Mouse (Mus musculus) layer of hippocampus, adult 9-10 months (tissue): ENCODE measurements around the gene Cc2d2b.

ENCODE experiments used
- DNase-seq: peaks from one replicate; pipeline ENCODE4 v3.0.0; 2022; ENCODE audit warnings: low spot score

Cc2d2b gene

DNA sequence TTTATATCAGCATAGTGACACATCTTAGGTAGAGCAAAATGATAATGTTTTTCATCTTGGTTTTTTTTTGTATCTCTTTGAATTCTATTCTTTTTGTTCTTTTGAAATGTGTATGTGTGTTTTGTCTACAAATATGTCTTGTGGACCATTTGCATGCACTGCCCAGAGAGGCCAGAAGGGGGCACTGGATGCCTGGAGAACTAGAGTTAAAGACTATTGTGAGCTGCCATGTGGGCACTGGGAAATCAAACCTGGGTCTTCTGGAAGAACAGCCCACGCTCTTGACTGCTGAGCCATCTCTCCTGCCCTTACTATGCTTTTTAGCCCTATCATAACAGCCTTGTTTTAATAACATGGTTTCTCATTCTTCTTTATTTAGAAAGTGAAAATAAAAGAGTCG, 5.8 kb downstream of the Cc2d2b start:
- no peak for DNase-seq

DNA sequence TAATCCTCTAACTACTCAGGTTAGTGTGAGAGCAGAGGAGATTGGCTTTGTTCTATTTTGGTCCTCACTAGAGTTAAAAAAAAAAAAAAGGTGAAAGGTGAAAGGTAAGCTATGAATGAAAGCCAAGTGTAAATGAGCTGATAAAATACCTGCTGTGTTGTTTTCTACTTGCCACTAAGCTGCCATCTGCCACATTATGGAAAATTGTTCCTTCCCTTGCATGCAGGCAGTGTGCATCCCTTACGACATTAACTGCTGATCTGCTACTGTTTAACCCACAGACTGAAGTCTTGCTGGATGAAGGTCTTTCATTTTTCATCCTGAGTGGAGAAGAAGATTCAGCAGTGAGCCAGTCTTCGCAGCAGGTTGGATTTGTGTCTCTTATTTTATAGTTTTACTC, 11.5 kb downstream of the Cc2d2b start:
- no peak for DNase-seq

DNA sequence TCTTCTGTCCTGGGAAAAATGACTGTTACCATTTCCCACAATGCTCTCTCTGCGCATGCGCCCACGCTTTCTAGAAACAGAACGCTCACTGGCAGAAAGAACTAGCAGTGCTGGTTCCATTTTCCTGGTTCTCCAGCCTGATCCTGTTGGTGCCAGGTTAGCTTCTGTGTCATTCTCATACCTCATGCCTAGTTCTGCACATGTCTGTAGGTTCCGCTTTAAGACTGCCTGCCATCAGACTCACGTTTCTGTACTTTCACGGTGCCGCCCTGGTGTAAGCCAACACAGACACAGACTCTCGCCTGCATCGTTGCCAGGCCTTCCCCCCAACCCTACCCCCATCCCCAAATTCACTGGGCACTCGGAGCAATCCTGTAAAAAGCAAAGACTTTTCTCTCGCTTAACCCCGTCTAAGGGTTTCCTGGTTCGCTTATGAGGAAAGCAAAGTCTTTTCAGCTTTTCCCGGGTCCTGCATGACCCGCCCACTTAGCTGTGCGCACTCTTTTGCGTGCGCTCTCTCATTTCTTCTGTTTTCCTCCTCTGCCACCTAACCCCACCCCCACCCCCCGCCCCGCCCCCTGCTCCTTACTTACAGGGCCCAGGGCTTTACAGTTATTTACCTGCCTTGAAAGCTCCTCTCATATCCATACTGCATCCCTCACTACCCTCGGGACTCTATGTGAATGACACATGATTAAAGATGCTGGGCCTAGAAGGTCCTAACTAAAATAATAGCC, 13.6 kb downstream of the Cc2d2b start:
- DNase-seq: peak; percentile 44

DNA sequence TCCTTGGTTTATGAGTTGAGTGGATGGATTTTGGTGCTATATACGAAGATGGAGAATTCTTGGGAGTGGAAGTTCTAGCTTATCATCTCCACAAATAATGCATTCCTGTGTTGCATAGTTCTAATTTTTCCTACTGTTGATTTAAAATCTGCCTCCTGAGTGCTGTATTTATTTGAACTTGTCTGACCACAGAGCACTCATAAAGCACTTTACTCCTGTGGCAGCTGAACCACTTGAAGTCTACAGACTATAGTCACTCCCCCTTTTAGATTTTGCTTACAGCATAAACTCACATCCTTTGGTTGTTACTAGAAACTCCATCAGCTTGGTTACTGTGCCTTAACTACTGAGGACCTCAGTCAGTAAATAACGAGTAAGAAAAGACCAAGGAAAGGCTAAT, 18.6 kb downstream of the Cc2d2b start:
- no peak for DNase-seq

DNA sequence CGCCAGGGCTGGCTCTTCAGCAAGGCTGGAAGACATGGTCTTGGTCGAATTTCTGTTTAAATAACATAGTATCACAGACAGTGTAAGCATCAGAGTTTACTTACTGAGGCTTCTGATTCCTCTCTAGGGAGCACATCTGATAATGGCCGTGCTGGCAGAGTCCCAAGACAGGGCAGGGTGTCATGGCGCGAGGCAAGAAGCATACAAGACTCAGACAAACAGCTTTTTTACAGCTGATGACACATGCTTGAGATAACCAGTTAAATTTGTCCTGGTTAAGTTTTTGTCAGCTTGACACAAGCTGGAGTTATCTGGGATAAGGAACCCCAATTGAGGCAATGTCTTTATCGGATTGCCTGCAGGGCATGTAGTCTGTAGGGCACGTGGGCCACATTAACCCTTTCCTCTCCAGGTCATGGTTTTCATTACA, 20.8 kb downstream of the Cc2d2b start:
- no peak for DNase-seq

DNA sequence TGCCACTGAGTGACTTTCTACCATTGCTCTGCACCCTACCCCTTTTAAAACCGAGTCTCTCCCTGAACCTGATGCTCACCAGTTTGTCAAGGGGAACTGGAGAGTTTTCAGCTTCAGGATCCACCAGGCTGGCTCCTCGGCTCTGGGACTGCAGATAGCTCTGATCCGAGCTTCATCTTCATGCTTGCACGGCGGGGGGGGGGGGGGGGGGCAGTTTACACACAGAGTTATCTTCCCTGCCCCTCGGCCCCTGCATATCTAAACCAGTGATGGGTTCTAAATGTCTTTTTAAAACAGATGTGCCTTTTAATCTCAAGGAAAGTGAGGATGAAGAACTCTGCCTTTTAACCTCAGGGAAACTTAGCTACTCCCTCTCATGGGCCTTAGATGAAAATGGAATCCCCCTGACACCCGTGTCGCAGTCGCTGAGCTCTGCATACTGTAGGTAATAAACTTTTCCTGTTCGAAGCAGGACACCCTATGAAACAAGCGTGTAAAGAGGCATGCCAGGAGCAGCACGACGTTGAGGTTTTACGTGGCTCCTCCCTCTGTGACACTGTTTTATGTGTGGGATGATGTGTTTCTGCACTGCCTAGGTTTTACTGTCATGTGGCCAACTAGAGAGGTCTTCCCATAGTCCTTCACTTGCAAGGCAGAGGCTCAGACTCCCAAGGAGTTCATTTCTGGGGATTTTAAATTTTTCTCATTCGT, 39.6 kb downstream of the Cc2d2b start:
- DNase-seq: no peak

DNA sequence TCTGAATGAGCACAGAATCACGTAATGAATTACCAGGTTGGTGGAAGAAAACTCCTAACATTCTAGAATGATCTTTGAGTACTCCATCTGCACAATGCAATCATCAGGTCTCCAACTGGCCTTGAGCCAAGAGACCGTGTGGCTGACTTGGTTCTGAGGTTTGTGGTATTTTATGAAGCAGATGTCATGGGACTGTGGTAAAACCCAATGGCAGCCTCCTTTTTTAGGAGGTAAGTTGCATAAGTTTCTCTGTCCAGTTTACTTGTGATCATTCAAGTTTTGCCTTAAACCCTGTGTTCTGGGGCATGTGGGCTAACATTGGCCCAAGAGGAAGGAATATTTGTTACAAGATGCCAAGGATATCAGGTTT, 40.1 kb downstream of the Cc2d2b start:
- DNase-seq: no peak

DNA sequence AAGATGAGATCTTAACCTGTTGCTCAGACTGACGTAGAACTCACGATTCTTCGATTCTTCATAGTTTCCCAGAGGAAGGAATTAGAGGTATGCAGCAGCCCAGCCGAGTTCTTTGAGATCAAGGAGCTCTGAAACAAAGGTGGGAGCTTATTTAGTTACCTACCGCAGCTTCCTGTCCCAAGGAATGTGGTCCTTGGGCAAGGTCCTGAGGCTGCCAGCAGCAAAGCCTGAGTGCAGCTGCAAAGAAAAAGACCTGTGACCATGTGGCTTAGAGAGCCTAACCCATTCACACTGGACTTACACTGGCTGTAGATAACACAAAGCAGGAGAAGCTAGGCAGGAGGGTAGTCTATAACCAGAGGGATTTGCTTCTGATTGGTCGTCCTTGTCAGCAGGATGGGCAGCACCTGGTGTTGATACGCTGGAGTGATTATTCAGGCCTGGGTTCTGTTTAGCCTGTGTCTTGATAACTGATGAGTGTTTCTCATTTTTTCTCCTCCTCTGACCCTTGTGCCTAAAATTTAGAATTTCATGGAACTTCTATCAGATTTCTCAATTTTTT, 56.7 kb downstream of the Cc2d2b start:
- no peak for DNase-seq

DNA sequence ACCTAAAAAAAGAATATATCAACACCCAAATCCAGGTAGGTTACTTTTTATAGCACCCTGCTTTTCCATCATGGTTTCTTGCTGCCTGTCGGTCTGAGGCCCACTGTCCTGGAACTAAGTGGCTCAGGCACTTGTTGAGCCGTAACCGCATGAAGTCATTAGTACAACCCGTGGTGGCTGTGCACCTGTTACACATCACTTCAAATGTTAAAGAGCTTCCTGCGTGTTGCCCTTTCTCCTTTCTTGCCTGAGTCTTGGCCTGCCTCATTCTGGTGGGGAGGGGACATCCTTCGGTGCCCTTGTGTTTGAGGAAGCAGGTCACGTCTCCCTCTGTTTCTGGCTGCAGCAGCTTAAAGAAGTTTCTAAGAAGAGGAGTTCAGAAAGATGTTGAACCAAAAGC, 61.3 kb downstream of the Cc2d2b start:
- no peak for DNase-seq

DNA sequence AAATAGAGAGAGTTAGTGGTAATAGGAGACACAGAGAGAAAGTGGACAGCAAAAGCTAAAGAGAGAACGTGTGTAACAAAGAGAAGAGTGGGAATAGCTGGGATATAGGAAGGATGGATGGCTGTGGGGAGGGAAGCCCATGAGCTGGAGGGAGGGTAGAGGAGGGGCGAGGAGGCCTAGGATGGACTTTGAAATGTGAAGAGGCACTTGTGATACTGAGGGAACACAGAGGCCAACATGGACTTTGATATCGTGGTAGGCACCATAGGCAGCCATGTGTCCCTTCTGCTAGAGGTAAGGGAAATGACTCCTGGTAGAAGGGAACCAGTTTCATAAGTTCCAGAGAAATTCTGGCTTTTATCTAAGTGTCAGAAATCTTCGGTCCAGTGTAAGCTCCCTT, 63.3 kb downstream of the Cc2d2b start:
- no peak for DNase-seq

DNA sequence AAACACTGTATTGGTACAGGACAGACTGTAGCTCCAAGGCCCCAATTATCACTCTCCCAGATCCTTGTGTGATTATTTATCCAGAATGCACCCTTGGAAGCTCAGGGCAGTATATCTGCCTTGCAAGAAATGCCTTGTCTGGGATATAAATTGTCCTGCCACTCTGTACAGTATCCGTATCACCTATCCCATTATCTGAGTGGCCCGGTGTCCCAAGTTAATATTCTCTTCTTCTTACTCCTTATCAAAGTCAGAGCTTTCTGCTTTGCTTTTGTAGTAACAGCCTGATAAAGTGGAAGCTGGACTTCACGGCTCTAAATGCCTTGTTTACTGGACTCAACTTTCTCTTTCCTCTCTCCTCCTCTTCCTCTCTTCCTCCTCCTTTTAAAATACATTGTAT, 64.2 kb downstream of the Cc2d2b start:
- DNase-seq: no peak

DNA sequence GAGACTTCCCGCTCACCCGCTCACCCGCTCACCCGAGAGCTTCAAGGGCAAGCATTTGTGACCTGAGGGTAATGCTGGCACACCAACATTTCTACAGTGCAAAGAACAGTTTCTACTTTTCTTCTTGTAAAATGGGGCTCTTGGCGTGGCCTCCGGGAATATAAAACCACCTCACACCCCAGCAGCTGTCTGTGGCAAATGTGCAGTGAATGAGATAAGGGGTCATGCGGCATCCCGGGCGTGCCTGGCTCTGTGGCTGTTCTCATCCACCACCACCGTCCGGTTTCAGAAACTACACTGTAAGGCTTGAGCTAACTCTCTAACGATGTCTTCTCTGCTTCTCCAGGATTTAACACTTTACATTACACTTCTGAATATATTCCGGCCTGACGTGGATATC, 64.8 kb downstream of the Cc2d2b start:
- DNase-seq: no peak

DNA sequence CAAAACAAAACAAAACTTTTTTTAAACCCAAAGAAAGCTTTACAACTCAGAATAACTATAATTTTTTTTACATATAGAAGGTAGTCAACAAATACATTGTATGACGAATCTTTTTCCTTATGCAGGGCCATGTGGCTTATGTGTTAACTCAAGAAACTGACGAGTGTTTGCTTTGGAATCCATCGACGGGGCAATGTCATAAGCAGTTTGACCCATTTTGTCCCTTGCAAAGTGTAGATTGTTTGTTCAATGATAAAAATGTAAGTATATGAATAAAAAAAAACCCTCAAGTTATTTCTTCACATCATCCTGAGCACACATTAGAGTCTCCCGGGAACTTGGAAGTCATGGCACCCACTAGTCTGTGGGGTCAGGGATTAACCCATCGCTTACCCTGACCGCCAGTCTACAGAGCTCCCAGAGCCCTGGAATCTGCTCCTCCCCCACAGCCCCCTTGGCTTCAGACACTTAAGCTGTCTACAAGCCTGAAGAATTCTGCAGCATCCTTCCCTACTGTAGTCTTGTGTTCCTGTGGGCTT, 67.2 kb downstream of the Cc2d2b start:
- DNase-seq: no peak

DNA sequence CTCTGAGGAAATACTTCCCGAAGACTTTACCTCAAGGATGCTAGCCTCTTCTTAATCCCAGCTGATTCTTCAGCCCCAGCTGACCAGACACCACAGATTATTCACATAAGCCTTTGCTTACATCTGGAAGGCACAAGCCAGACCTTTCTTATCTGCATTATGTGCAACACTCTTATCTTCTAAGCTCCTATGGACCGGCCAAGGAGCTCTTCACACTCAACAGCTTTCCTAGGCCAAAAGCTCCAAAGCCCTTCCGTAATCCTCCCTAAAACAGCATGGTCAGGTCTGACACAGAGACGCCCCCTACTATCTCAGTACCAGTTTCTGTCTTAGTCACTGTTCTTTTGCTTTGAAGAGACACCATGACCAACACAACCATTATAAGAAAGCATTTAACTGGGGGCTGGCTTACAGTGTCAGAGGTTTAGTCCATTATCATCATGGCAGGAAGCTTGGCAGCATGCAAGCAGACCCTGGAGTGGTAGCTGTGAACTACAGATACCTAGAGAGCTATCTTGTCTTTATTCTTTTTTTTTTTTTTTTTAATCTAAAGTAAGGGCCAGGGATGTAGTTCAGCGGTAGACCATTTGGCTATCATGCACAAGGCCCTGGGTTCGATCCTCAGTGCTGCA, 69.5 kb downstream of the Cc2d2b start:
- DNase-seq: no peak

DNA sequence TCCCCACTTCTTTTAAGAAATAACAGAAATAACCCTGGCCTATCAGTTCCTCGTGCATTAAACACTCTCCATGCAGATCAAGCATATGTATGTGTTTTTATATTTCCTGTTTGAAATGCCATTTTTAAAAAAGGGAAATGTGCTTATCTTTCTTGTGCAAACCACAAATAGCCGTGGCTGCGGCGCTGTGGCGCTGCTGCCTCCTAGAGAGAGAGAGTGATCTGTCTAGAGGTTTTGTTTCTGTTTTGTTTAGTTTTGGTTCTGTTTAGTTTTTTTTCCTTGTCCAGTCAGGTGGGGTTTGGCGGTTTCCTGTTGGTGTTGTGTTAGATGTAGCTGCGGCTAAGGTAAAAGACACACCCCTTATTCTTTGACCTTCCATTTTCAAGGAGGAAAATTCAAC, 70.2 kb downstream of the Cc2d2b start:
- DNase-seq: no peak

DNA sequence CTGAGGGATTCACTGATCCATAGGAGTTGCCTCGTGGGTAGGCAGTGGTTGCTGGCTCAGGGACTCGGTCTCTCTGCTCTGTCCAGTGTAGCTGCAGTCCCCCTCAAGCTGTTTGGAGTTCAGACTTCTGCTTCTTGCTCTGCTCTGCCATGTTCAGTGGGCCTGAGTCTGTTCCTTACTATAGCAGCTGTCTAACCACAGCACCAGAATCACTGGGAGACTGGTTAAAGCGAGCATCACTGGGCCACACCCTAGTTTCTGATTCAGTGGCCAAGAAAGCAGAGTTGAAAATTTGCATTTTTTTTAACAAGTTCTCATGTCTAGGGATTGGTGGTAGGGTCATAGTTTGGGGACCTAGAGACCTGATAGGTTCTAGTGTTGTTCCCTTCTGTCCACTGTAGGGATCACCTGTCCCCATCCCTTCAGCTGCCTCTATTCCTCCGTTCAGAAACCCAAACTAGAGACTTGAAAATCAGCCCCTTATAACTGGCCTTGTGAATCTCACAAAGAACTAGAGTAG, 72.8 kb downstream of the Cc2d2b start:
- no peak for DNase-seq

DNA sequence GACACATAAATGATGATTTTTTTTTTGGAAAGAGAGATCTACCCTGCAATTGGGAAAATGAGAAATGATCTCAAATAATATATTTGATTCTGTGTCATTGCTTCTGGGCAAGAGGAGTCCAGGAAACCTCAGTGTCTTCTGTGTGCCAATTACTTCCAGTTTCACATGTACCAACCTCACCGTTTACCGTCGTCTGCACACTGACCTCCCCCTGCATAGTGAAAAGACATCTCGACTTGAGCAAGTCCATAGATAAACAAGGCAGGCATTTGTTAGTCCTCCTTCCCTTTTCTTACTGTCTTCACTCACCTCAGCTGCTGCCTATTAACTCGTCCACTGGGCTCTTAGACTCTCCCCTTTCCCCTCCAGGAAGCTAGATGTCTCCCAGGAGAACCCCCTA, 77.1 kb downstream of the Cc2d2b start:
- no peak for DNase-seq

DNA sequence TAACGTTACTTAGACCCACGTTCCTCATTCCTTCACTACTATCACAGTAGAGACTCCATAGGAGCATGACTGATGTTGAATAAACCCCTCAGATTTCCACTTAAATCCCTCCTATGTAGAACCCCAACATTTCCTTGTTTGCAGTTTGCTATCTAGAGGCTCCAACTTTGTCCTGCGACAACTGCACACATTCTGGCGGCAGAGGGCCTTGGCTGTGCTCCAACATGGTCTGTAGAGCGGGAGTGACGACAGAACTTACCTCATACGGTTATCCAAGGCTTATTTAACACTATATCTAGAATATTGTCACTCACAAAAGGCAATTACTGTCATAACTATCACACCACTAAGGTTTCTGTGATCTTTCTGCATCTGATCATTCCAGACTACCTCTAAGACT, 78.2 kb downstream of the Cc2d2b start:
- no peak for DNase-seq

DNA sequence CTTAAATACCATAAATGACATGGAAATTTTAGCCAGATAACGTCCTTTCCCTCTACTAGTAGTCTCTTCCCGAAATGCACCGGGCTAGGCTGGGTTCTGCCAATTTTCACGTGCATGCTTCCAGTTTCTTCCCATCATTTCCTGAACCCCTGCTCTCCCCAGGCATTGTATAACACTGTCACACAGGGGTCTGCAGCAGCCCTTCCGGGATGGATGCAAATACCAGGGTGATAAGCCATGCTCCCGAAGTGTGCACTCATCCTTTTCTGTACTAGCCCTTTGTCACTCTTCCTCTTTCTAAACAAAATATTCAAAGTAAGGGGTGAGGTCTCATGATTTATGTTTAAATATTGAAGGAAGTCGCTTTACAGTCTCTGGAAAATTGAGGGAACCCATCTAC, 81.6 kb downstream of the Cc2d2b start:
- DNase-seq: no peak

DNA sequence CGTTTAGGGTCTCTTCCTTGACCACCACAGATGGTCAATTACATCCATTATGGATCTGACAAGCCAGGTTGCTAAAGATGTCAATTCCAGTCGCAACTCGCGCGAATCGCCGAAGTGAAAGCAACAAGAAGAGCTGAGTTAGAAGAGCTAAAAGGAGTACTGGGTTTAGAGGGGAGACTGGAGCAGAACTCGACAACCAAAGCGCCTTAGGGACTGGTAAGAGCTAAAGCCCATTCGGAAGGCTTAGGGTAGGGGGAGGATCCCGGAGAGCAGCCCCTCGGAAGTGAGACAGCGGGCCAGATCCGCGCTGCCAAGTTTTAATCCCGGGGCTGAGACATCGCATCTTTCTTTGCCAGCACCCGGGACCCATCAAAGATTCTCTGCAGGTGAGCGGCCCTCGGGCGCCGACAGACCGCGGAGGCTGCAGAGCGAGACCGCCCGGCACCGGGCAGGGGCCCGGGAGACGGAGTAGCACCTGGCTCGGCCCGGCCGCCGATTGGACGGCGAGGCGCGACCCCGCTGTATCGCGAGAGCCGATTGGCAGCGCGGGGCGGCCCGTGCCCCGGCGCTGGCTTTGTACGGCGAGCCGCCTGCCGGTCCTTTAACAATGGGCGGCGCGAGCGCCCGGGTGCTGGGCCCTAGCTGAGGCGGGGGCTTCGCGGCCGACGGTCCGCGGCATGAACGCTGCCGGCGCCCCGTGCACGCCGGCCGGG, 82.3 kb downstream of the Cc2d2b start, which contains the start of gene Ccnj:
Gene Ccnj (plus strand): TSS at position 577 of the 713 bp plus-strand sequence.
- DNase-seq: peak; percentile 63

DNA sequence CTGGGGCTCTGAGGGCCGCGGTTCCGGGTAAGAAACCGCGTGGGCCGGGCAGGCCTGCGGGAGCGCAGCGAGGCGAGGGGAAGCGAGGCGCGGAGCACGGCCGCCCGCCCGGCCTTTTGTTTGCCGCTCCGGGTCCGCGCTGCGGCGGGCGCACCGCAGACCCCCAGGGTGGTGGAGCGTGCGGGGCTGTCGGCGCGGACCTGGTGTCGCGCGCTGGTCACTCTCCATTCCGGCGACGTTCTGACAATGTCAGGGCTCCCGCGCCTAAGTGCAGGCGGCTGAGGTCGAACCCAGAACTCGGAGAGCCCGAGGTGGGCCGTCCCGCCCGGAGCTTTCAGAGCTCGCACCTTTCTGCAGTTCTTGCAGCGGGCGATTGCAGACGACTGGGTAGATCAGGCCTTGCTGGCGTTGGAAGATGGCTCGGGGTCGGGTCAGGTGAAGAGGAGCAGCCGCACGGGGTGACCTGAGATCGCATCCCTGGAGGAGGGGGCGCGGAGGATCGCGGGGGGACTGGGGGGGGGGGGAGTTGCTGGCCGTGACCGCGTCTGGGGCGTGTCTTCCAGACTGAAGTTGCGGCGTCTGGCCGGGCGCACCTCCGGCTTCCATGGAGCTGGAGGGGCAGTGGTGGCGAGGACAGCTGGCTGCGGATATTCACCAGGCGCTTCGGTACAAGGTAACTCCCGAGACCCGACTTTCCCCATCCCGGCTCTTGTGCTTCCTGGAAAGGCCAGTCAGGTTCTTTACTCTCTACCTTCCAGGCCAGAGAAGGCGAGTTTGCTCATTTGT, 83.1 kb downstream of the Cc2d2b start:
- DNase-seq: no peak
